Mouse (Mus musculus): ENCODE results near the gene Spryd3.

The Spryd3 gene

DNA sequence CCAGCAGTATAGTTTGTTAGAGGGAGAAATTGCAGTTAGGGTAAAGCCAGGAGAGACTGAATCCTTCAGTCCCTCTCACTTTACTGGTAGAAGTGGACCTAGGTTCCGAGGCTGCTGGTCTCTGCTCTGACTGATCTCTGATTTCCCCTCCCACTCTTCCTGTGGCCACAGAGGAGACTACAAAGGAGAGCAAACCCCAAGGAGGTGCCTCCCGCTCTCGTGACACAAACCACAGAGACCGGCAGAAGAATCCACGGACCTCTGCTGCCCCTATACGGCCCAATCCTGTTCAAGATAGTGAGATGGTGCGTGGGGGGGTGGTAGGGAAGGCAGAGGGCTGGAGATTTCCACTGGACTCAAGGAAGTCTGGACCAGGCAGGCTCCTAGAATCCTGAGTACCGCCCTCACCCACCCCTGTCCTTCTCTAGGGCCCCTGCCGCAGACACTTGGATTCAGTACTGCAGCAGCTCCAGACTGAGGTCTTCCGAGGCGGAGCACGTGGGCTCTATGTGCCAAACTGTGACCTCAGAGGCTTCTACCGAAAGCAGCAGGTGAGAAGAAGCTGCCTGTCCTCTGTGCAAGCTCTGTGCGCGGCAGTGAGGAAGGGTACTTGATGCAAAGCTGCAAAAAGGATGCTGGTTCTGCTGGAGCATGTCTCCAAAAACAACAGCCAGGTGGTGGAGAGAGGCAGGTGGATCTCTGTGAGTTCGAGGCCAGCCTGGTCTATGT lies 11.8 kb upstream of the Spryd3 start:
- in situ Hi-C loops (cut with MboI, MseI), result no loop called here

- in situ Hi-C loops (cut with MboI, MseI), result no loop called here
These were observed 10.8 kb upstream of the Spryd3 start for GRCm38 (mm10) chr15:102146882-102147281.

- in situ Hi-C loops (cut with MboI, MseI), result no loop called here
These were observed 10.1 kb upstream of the Spryd3 start for GRCm38 (mm10) chr15:102146089-102146488.

DNA sequence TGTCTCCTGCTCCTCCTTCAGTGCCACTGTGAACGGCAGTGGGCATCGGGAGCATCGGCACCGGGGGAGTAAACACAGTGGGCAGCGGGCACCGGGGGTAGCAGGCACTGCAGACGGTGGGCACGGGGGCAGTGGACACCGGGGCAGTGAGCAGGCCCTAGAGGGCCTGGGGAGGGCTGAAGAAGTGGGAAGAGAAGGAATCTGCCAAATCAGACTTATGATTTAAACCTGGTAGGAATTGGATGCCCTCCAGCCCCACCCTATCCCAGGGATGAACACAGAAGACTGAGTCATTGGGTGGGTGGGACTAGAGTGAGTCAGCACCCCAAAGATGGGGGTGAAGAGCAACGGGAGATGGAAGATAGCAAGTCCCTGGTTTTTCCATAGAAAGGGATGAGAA lies 9.3 kb upstream of the Spryd3 start:
- in situ Hi-C loops (cut with MboI, MseI), result no loop called here

- in situ Hi-C loops (cut with MboI, MseI), result no loop called here
These were observed 8.7 kb upstream of the Spryd3 start for GRCm38 (mm10) chr15:102144726-102145125.

DNA sequence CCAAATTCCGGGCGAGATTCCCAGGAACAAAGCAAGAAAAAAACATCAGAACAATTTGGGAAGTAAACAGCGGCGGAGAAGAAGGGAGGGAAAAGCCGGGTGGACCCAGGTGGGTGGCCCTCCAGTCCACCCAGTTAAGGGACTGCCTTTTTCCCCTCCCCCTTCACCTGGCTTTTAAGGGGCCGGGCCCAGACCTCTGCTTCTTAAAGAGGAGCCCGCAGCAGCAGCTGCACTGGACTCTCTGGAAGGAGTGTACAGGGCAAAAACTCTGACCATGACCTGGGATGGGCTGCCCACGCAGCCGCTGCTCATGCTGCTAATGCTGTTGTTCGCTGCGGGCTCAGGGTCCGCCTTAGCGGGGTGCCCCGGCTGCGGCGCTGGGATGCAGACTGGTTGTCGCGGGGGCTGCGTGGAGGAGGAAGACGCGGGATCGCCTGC lies 8.3 kb upstream of the Spryd3 start, which contains the start of gene Igfbp6:
Gene Igfbp6 (plus strand): TSS at position 89 of the 438 bp plus-strand sequence.
- in situ Hi-C loops (cut with MboI, MseI), result no loop called here

- in situ Hi-C loops (cut with MboI, MseI), result no loop called here
These were observed 7.2 kb upstream of the Spryd3 start for GRCm38 (mm10) chr15:102142914-102143912.

- in situ Hi-C loops (cut with MboI, MseI), result no loop called here
These were observed 5.1 kb upstream of the Spryd3 start for GRCm38 (mm10) chr15:102141120-102141519.

DNA sequence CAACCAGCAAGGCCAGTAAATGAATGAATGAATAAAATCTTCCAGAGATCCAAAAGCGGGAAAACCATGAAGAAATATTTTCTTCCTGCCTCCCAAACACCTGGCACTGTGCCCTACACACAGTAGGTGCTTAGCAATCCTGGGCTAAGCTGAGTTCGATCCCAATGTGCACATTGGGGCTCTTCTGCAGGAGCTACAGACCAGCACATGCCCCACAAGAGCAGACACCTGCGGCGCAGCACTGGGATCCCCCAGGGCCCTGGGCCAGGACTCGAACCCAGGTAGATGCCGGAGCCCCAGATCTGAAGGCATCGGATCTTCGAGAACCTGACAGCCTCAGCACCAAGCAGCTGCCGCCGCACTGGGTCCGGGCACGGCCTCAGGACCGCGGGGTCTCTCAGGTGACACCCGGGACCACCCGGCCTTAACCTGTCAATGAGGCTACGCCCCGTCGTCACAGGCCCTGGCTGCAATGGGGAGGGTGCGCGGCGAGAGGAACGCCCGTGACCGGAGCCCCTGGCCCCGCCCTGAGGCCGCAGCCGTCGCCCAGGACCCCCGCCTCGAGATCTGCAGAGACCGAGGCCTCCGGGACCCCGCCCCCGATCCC lies 409 bp downstream of the Spryd3 start:
- in situ Hi-C loops (cut with MboI, MseI), result no loop called here

DNA sequence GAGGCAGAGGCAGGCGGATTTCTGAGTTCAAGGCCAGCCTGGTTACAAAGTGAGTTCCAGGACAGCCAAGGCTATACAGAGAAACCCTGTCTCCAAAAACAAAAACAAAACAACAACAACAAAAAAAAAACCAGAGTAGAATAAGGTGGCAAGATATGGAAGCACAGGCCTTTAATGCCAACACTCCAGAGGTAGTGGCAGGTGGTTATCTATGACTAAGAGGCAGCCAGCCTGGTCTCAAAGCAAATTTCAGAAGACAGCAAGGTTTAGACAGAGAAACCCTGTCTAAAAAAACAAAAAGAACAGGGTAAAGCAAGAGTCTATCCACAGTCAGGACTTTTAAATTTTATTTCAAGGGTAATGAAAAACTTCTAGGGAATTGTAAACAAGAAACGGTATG lies 1.3 kb downstream of the Spryd3 start:
- in situ Hi-C loops (cut with MboI, MseI), result no loop called here

- in situ Hi-C loops (cut with MboI, MseI), result no loop called here
These were observed 2.7 kb downstream of the Spryd3 start for GRCm38 (mm10) chr15:102133314-102133713.

DNA sequence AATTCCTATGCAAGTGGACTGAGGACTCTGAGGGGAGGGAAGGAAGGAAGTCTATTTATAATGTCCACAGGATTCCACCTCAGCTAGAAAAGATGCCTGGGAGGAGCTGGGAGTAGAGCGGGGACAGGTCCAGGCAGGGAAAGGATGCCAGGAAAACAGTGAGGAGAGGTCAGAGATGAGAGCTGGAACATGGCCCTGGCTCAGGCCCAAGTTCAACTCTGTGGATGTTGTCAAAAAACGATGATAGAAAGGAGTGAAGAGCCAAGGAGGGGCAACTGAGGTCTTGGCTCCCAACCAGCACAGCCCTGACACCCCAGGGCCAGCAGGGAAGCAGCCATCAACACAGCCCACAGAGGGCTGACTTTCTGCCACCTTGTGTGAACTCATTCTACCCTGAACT lies 9.7 kb downstream of the Spryd3 start:
- in situ Hi-C loops (cut with MboI, MseI), result no loop called here

- in situ Hi-C loops (cut with MboI, MseI), result no loop called here
These were observed 15.5 kb downstream of the Spryd3 start for GRCm38 (mm10) chr15:102120530-102120929.

DNA sequence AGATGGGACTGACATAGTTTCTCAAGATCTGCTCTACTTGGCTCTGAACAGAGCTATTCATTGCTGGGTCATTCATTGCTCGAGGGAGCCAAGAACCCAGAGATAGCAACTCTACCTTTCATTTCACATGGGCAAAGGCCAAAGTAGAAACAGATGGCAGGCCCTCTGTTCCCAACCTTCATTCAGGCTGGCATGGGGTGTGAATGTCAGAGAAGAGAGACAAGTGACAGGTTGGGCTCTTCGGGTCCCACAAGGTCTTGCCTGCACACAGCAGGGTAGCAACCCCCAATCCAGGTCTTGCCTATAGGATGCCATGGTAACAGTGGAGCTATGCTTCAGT lies 16.2 kb downstream of the Spryd3 start:
- in situ Hi-C loops (cut with MboI, MseI), result no loop called here

DNA sequence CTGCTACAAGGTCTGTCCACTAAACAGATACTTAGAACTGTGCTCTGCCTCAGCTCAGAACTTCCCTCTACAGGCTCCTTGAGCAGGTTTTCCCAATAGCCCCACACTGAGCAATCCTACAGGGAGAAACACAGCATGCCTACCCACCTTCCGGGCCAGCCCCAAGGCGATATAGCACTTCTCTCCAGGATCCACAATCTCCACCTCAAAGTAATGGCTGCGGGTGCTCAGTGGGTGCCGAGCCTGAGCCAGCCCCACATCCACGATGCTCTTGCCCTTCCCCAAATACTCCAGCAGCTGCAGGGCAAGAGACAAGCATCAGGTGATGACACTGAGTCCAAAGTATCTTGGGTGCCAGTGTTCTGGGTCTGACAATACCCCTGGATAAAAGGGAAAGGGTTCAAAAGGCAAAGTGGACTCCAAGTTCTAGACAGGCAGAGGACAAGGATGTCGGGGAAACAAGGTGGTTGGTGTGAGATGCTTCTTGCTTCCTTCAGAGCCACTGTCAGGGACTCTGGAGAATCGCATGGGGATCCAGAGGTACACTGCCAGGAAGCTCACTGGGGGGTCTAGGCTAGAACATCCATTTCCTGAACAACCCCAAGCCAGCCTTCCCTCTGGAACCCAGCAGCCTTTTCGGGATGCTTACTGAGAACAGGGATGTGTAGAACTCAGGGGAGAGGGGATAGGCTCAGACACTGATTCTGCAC lies 16.8 kb downstream of the Spryd3 start:
- in situ Hi-C loops (cut with MboI, MseI), result no loop called here

GRCm38 (mm10) chr15:102118591-102118990 lies 17.4 kb downstream of the Spryd3 start:
- in situ Hi-C loops (cut with MboI, MseI), result no loop called here

DNA sequence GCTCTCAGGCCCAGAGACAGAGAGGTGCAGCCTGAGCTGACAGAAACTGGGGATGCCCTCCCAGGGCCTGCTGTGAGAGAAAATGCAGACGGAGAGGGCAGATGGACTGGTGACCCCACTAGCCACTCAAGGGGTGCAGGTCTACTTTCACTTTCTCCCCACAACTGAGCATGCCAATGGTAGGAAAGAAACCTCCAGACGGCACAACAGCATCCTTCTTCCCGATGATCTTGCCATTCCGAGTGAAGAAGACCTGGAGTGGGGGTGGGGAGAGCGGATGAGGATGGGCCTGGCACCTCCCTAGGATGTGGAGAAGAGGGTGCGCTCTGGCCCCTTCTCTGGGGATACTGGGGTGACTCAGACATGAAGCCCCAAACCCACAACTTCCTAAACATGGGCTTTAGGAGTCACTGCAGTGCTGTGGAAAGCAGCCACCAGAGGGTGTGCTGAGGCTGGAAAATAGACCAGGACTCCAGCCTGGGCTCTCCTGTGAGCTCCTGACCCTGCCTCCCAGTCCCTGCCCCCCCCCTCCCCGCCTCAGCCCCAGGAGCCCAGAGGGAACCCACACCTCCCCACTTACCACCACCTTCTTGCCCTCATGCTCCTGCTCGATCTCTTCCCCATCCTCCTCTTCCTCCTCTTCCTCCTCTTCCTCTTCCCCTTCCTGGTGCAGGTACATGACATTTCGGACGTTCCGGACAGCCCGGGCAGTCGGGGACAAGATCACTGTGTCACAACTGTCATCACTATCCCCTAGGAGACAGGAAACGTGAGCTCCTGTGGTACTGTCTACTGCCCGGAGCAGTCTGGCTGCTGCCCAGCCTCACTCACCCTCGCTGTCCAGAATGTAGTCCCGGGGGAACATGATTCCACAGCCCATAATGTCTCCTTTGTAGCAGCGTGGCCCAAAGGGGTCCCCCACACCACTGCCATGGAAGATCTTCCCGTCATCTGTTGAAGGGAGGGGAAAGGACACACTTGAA lies 18.3 kb downstream of the Spryd3 start:
- in situ Hi-C loops (cut with MboI, MseI), result no loop called here

- in situ Hi-C loops (cut with MboI, MseI), result no loop called here
These were observed 19.1 kb downstream of the Spryd3 start for GRCm38 (mm10) chr15:102116753-102117415.

GRCm38 (mm10) chr15:102115731-102116231 lies 20.3 kb downstream of the Spryd3 start:
- in situ Hi-C loops (cut with MboI, MseI), result no loop called here

Data from regulatory T cell (primary cell).